Mouse (Mus musculus) 416B (cell line): ENCODE data around the gene Exosc9.
A peak's percentile ranks its signal among the peaks of the same experiment; 100 is the strongest.

Experiments used
- DNase-seq: peaks from one replicate; pipeline ENCODE4 v3.0.0; 2011; ENCODE audit warnings: low read depth

Exosc9 gene

DNA sequence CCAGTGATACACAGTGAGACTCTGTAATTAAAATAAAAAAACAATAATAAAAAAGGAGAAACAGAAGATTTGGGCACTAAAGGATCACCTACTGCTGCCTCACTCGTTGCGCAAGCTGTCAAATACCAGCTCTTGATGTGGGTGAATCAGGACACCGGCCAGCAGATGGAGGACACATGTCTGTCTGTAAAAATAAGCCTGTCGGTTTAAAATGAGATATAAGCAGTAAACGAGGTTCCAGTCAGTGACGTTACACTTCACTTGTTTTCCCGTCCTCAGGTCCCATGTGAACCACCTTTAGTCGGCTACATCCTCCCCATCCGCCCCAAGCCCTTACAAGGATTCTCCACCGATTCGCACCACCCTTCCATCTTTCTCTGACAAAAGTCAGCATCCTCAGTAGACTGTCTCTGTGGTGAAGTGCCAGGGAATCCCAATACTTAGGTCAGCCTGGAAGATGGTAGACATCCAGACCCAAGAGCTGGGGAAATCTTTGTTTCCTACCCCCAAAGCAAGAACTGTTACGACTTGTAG lies 488 bp upstream of the Exosc9 start:
- DNase-seq, result peak; percentile 33

DNA sequence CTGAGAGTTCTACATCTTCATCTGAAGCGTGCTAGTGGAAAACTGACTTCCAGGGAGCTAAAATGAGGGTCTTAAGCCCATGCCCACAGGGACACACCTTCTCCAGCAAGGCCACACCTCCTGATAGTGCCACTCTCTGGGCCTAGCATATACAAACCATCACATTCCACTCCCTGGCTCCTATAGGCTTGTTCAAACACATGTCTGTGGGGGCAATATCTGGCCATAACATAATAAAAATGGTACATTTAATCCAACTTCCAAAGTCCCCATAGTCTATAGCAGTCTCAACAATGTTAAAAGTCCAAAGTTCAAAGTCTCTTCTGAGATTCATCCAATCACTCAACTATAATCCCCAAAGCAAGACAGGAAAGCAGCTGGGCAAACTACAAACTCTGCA lies 5.2 kb downstream of the Exosc9 start:
- no peak for DNase-seq

DNA sequence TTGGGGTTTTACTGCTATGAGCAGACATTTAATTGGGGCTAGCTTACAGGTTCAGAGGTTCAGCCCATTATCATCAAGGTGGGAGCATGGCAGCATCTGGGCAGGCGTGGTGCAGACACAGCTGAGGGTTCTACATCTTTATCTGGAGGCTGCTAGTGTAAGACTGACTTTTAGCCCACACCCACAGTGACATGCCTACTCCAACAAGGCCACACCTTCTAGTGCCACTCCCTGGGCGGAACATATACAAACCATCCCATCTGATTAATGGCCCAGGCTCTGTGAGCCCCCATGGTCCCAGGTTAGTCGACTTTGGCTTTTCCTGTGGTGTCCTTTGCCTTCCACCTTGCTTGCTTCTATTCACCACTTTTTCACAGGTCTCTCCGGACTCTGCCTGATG lies 7.2 kb downstream of the Exosc9 start:
- no peak for DNase-seq

DNA sequence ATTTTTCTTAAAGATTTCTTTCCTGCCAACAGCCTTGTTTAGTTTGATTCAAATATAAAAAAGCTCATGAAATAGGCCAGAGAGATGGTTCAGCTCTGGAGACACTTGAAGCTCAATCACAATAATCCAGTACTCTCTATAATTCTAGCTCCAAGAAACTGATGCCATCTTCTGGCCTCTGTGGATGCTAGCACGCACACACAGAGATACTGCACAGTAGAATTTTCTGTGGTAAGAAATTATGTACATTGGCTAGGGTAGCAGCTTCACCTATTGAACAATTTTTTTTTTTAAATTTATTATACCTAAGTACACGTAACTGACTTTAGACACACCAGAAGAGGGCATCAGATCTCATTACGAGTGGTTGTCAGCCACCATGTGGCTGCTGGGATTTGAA lies 11.3 kb downstream of the Exosc9 start:
- DNase-seq, result no peak

DNA sequence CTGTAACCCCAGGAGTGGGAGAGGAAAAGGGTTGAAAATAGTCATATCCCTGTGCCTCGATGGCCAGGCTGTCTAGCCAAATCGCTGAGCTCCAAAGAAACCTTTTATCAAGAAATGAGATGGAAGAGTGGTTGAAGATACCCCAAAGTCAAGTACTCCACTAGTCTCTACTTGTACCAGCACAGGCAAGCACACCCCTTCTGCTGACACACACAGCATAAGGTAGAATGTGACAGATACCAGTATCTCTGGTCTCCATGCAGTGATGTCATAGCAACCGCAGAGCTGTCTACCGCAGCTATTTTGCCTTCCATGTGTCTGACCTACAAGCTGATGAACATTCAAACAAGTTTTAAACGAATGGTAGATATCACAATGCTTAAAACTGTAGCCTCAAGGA lies 17.4 kb downstream of the Exosc9 start:
- DNase-seq, result no peak

DNA sequence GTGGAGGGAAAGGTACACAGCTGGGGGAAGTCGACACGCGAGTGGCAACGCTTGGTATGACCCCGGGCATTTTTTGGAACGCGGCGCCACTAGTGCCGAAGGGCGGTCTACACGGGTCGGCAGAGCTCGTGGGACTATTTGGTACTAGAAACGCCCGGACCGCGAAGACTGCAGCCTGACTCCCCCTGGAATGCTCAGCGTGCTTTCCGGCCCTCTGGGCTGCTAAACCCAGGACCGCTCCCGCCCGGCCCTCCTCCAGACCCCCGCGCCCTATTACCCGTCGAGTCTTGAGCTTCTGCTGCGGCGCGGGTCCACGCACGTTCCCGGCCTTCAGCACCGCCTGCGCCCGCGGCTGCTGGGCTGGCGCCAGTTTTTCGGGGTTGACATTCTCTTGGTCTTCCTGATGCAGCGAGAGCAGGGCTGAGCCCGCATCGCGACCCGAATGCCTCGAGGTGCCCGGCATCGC lies 19.0 kb downstream of the Exosc9 start:
- DNase-seq, result no peak

DNA sequence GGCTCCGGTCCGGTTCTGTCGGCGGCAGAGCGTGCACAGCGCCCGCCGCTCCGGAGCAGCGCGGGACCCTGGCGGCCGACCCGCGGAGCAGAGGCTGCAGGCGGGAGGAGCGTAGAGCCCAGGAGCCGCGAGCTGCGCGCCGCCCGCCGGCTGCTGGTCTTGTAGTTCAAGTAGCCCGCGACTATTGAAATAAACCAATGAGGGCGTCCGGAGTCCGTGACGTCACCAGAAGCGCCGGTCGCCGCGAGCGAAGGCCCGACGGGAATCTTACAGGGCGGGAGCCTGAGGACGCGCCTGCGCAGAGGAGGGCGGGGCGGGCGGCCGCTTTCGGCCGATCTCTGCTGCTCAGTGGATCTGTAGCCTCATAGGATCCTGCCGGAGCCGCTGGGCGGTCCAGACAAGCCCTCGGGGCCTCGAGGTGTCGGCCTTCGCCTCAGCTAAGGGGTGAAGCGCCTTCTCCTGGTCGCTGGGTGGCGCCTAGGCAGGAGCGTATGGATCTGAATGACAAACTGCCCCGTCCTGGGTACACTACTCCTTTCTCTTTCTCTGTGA lies 19.5 kb downstream of the Exosc9 start, which contains the start of gene Ccna2:
TSS of gene Ccna2 (minus strand) at position 324 of the 552 bp plus-strand sequence.
- peak; percentile 99 for DNase-seq

DNA sequence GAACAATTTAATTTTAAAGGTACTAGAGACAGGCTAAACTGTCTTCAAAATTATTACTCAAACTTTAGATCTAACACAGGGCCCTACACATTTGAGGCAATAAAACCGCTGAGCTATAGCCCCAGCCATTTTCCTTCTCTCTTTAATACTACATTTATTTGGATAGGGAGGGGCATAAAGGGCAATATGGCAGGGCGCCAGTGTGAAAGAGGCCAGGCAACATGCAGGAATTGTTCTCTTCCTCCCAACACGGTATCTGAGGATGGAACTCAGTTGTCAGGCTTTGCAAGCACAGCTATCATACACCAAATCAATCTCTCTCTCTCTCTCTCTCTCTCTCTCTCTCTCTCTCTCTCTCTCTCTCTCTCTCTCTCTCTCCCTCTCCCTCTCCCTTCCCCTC lies 46.4 kb downstream of the Exosc9 start:
- no peak for DNase-seq

DNA sequence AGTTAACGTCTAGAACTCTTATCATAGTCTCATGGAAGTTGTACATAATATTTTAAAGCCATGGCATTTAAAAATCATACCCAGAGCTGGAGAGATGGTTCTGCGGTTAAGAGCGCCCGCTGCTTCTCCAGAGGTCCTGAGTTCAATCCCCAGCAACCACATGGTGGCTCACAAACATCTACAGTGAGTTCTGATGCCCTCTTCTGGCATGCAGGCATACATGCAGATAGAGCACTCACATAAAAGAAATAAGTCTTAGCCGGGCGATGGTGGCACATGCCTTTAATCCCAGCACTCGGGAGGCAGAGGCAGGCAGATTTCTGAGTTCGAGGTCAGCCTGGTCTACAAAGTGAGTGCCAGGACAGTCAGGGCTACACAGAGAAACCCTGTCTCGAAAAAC lies 47.4 kb downstream of the Exosc9 start:
- DNase-seq, result peak; percentile 38

DNA sequence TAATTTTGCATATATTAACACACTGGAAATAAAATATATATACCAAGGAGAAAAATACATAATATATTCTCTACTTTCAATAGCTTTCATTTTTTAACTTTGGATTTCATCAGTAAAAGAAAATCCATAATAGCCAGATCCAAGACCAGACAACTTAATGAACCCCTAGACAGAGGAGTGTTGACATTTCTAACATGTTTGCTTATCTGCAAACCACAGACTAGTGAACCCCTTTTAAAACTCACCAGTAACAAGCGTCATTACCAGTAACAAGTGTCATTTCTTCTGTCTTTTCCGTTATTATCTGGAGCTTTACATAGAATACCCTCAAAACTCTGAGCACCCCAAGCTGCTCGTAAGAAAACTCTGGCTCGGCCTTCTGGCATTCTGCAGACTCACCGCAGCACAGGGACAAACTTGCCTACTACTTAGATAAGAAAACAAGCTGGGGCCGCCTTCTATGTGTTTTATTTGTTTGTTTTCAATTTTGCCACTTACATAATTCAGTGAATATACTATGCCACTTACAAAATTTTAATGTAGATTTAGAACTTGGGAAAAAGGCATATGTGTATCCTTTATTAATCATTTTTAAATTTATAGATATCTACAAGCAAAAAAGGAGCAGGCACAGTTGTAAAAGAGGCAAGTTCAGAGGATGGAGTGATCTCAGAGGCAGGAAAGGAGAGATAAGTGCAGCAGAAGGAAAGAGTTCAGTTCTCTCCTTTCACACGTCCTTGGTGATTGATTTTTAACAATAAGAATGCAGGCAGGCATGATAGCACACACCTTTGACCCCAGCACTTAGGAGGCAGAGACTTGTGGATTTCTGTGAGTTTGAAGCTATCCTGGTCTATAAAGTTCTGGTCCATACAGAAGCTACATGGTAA lies 53.7 kb downstream of the Exosc9 start:
- no peak for DNase-seq

DNA sequence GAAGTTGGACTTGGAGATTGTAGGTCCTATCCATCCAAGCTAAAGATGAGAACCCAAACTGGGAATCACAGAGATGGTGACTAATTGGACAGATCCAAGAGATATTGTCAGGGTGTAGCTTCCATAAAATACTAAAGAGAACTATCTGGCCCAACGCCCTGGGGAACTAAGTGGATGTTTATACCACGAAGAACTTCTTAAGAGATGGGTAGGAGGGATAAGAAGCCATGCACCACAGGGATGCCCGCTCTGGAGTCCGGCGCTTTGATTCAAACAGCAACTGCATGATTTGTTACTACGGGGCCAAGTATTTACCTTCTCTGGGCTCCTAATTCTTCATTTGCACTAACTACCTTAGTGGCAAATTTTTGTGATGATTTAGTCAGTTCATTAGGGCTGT lies 60.3 kb downstream of the Exosc9 start:
- no peak for DNase-seq

DNA sequence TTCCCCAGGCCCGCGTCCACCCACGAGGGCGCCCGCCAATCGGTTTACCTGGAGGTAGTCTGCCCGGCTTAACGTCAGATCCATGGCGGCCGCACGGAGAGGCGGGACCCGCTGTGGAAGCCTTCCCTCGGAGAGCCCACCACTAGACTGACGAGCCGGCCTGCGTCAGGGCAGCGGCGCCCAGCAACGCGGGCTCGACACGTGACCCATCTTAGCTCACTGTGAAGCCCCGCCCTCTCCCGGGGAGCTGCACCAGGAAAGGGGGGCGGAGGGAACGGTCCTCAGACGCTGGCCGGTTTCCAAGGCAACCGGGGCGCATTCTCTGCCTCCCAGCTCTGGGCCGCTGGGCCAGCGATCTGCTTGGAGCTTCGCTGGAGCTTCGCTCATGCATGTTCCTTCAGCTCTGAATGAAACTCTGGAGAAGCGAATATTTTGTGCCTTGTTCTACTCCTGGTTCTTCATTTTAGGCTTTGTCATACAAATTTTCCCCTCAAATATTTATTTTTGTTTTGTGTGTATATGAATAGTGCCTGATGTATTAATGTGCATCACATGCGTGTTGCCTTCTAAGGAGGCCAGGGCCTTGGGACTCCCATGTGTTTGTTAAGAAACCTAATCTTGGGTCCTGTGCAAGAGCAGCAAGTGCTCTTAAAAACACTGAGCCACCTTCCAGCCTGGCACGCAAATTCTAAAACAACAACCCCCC lies 60.9 kb downstream of the Exosc9 start, which contains the start of gene Bbs7:
TSS of gene Bbs7 (minus strand) at position 276 of the 706 bp plus-strand sequence.
- DNase-seq, result no peak

DNA sequence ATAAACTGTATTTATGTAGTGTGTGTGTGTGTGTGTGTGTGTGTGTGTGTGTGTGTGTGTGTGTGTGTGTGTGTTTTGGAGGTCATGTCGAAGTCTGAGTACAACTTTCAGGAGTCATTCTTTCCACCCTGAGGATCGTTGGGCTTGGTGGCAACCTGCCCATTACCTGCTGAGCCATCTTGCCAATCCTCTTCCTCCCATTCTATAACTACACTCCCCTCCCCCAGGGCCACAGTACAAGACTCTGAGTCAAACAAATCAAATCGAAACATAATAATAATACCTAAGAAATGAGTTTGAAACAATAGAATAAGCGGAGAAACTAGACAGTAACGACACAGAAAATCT lies 61.5 kb downstream of the Exosc9 start:
- no peak for DNase-seq
